Mouse (Mus musculus) ovary, adult 18-20 months (tissue): ENCODE measurements at regions not wholly inside any gene's neighbourhood (a gene's known extent, or its start where the extent isn't known, plus 50 kb on each side); places are given as distances from the start of the nearest gene placed in this dataset.

Source experiments
- DNase-seq: peaks from one replicate; pipeline ENCODE4 v3.0.0; 2022; ENCODE audit warnings: low spot score, mixed read lengths

DNA sequence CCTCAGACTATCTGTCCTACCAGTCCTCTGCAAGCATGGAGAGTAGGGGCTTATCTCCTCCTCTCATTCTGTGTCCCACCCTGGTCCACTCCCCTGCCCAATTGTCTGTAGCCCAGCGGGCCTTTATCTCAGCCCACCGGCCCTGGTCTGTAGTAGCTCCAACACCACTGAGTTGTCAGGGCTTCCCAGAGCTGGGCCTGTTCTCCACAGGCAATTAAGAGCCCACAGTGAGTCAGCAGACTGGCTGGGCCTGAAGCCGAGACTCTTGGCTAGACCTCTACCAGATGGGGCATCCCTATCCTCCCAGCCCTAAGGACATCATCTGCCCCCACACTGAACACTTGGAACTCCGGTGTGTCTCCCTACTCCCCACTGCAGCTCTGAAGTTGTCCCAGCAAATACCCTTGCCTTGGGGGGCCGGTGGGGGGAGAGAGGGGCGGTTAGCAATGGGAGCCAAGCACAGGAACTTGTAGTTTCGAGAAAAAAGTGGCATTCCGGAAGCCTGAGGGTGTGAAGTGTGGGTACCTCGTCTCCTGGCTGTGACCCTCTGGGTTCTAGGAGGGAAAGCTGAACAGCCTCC lies 64.7 kb upstream of the Dlg1 start:
- no peak for DNase-seq

DNA sequence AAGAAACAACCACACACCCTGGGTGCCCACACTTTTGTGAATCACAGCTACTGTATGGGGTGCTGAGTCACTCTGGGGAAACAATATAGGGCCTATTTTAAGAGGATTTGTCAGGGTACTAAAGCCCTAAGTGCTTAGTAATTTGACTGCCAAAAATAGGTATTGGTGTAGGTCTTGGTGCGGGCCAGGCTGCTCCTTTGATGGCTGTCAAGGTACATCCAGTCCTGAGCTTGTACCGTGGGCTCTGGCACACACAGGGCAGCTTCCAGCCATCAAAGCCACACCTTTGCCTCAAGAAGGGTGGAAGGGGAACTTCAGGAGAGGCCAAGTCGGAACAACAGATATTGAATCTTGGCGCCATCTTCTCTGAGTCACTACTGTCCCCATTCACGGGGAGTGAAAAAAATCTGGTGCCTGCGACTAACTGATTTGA lies 64.2 kb upstream of the Dlg1 start:
- no peak for DNase-seq

DNA sequence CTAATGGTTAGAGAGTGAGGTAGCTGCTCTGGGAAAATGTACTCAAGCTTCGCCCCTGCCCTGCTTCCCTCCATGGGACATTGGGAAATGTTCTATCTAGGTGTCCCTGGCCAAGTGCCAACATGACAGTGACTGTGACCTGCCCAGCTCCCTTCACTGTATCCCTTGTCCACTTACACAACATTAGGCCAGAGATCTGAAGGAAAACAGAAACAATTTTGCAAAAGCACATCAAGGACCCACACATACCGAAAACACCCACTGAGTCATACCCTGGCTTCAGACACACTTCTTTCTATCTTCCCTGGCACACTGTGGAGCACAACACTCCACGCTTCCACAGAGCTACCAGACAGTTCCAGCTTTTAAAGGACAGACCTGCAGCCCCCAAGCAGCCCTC lies 62.0 kb upstream of the Dlg1 start:
- no peak for DNase-seq

DNA sequence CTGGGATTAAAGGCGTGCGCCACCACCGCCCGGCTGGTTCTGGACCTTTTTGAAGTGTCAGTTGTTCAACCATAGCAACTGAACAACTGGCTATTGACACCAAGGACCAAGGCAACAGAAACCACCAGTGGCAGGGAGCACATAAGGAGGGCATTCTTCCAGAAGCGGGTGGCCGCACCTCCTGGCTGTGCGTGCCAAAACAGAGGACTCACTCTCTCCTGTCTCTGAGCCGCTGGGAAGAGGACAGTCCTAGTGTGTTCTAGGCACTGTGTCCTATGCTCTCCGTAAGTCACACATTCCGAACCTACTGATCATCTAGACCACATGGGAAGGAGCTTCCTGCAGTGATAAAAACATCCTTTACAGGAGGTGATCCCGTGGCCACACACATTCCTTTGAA lies 60.1 kb upstream of the Dlg1 start:
- no peak for DNase-seq

DNA sequence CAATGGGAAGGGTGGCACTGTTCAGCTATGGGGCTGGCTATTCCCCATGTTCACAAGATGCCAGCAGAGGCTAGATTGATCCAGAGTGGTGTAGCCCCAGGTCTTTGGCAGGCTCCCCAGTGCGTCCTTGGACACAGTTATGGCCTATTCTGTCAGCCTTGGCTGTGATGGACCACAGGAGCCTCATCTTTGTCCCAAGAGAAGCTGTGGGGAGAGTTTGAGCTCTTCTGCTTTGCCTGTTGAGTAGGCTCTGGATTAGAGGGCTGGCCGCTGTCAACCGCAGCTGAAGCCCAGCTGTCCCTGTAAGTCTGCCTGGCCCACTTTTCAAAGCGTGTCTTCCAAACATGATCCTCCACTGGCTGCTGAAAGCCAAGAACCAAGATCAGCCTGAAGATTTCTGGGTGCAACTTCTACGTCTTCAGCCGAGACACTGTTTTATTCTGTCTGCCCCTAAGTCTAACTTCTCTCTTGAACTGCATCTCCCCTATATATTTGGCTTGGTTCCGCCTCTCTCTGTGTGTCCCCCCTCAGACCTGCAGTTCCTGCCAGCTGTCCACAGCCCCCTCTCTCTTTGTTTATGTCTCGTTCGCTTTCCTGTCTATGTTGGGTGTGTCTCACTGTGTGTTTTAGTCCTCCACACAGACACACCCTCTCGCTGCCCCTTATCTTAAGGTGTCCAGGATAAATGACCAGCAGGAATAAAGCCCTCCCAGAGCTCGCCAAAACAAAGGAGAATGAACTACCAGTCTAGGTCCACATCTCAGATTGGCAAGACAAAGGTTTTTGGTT lies 56.7 kb upstream of the Dlg1 start:
- DNase-seq: no peak

DNA sequence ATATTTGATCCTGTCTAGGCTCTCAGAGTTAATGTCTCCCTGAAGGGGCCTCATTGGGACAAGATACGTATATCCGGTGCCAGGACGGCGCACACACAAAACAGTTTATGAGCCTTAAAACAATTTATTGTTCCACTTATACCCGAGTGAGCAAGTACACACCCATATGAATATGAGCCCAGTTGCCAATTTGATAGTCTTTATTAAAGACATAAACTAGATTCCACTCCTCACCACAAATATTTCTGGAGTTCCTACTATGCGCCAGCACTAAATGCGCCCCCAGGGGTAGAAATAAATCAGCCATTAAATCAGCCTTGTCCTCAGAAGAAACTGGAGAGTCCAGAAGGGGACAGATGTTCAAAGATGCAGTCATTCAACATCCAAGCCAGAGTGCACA lies 54.3 kb upstream of the Dlg1 start:
- no peak for DNase-seq

DNA sequence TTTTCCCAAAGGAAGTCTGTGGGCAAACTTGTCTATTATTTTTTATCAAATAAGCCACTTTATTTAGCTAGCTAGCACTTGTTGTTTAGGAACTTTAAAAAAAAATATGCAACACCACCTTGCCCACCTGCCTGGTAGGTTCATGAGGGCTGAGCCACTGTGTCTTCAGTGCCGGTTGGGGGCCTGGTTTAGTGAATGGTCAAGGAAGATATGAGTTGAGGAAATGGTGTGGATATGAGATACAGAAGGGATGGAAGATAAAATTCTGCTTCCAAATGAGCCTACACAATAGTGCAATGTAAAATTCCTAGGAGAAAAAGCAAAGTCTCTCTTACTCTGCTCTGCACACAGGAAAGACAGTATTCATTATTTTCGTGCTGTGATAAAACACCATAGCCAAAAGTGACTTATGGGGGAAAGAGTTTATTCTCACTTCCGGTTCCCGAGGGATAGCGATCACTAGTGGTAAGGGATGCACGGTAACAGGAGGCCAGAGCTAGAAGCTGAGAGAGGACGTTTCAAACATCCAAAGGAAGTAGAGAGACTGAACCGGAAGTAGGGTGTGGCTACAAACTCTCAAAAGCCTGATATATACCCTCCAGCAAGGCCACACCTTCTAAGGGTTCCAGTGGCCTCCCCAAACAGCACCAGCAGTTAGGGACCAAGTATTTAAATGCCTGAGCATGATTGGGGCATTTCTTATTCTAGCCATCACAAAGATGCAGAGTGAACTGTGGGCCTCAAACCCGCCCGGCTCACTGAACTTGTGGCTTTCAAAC lies 53.7 kb upstream of the Dlg1 start:
- no peak for DNase-seq
